Mouse (Mus musculus): Measurements from ENCODE around the gene Cisd2. TPM values are rescaled to one million over a fixed set of nuclear protein-coding genes. Genes with fewer than 3 reads are reported as not detected.

The Cisd2 gene
- total RNA-seq, 4 experiments from 2014 or later: 45.0 to 53.5 (median 50.7) TPM

- DNase-seq (ENCODE audit: low spot score): peak; percentile 45
Observed at GRCm38 (mm10) chr3:135411824-135412223, 11.9 kb downstream of the Cisd2 start.

- no peak for DNase-seq (ENCODE audit: low spot score)
Observed at GRCm38 (mm10) chr3:135411056-135411455, 12.7 kb downstream of the Cisd2 start.

GRCm38 (mm10) chr3:135409219-135409618 is 14.5 kb downstream of the Cisd2 start:
- no peak for DNase-seq (ENCODE audit: low spot score)

GRCm38 (mm10) chr3:135407351-135407750 is 16.4 kb downstream of the Cisd2 start:
- no peak for DNase-seq (ENCODE audit: low spot score)

- DNase-seq (ENCODE audit: low spot score): no peak
Observed at GRCm38 (mm10) chr3:135404599-135404998, 19.1 kb downstream of the Cisd2 start.

GRCm38 (mm10) chr3:135403856-135404255 is 19.9 kb downstream of the Cisd2 start:
- no peak for DNase-seq (ENCODE audit: low spot score)

- DNase-seq (ENCODE audit: low spot score): no peak
Observed at GRCm38 (mm10) chr3:135403211-135403610, 20.5 kb downstream of the Cisd2 start.

- DNase-seq (ENCODE audit: low spot score): peak; percentile 86
Observed at GRCm38 (mm10) chr3:135402201-135402658, 21.5 kb downstream of the Cisd2 start.

GRCm38 (mm10) chr3:135397112-135397511 is 26.6 kb downstream of the Cisd2 start:
- no peak for DNase-seq (ENCODE audit: low spot score)

GRCm38 (mm10) chr3:135396081-135396480 is 27.6 kb downstream of the Cisd2 start:
- DNase-seq (ENCODE audit: low spot score): no peak

GRCm38 (mm10) chr3:135395085-135395484 is 28.6 kb downstream of the Cisd2 start:
- DNase-seq (ENCODE audit: low spot score): no peak

- no peak for DNase-seq (ENCODE audit: low spot score)
Observed at GRCm38 (mm10) chr3:135393186-135393585, 30.5 kb downstream of the Cisd2 start.

GRCm38 (mm10) chr3:135379868-135380267 is 43.9 kb downstream of the Cisd2 start:
- no peak for DNase-seq (ENCODE audit: low spot score)

GRCm38 (mm10) chr3:135377445-135377844 is 46.3 kb downstream of the Cisd2 start:
- no peak for DNase-seq (ENCODE audit: low spot score)

GRCm38 (mm10) chr3:135375836-135376235 is 47.9 kb downstream of the Cisd2 start:
- no peak for DNase-seq (ENCODE audit: low spot score)

- no peak for DNase-seq (ENCODE audit: low spot score)
Observed at GRCm38 (mm10) chr3:135357394-135357793, 66.3 kb downstream of the Cisd2 start.

Other genes with a start within 250 kb of the Cisd2 start
- gene Cenpe, start 211.4 kb downstream of the Cisd2 start, total RNA-seq (2022): 1 to 10 TPM in 2 of 4 experiments, under 1 TPM in 2; 0.69 to 1.9 (median 1.3) TPM
- gene Bdh2, start 142.7 kb downstream of the Cisd2 start, total RNA-seq (2022): 1 to 10 TPM; 2.7 to 7.0 (median 5.2) TPM
- under 1 TPM; 0.19 to 0.98 (median 0.72) TPM for gene Slc9b2, start 116.2 kb downstream of the Cisd2 start, total RNA-seq (2022)
- gene Slc9b1, start 75.9 kb downstream of the Cisd2 start, total RNA-seq (2022): under 1 TPM in 2 of 4 experiments, not detected in 2; 0.50 to 0.72 TPM
- 100 to 1,000 TPM; 333 to 393 (median 350) TPM for gene Ube2d3, start 14.2 kb upstream of the Cisd2 start, total RNA-seq (2022)
- gene Manba, start 61.7 kb upstream of the Cisd2 start, total RNA-seq (2022): 10 to 100 TPM; 15.8 to 19.3 (median 16.8) TPM